Mouse (Mus musculus): ENCODE measurements around the gene Hmg20a.
"Not testable (repeated sequence)": the region's sequence is repeated elsewhere in the genome, so short reads cannot be mapped to it uniquely, and the experiment has no call there.

The Hmg20a gene

DNA sequence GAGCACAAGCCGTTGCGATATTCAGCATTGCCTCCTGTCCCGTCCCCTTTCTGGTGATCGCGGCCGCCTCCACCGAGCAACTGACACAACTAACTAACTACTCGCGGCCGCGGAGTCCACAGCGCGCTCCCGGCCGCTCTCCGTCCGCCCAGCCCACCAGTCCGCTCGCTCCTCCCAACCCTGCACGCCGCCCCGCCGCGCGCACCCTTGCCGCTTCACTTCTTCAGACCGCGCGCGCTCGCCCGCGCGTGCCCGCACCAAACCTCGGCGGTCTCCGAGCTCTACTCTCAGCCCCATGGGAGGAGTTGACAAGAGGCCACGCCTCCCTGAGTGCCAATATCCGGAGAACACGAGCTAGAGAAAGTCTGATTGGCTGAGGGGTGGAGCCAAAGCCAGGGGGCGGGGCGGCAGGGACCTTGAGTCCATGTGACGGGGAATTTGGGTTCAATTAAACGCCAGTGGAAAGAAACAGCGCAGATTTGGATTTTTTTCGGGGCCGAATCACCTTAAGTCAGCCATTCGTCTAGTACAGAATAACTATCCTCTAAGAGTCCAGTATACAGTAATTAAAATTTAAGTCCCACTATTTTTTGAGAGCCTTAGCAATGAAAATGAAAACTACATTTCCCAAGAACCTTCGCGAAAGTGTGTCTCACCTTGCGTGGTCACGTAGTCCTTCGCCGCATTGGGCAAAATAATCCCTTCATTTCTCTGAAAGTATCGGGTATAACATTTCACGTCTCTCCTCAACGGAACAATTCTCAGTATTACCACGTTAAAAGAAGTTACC, at the start of gene Hmg20a, which contains the start of gene Peak1:
Gene Hmg20a, plus strand, starts transcription at position 662 of the 790 bp plus-strand sequence.
Gene Peak1, minus strand, starts transcription at position 120 of the 790 bp plus-strand sequence.
- peak; percentile 100 for DNase-seq (ENCODE audit: low read depth, low spot score)

DNA sequence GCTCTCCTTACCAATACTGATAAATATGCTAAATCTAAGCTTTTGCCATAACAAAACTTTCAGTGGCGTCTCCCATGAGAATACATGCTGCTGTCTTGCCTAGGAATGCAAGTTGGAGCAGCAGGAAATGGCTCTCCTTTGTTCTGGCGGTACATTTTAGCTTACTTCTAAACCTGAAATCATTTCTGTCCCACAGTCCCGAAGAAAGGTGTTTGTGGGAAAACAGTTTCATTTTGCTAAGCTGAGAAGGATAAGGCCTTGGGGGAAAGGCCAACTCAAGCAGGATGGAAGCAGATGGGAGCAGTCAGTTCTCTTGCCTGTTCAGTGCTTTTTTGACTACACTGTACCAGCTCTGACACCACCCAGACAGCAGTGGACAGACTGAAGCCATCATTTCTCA, 49.6 kb upstream of the Hmg20a start:
- peak; percentile 38 for DNase-seq (ENCODE audit: low read depth, low spot score)

DNA sequence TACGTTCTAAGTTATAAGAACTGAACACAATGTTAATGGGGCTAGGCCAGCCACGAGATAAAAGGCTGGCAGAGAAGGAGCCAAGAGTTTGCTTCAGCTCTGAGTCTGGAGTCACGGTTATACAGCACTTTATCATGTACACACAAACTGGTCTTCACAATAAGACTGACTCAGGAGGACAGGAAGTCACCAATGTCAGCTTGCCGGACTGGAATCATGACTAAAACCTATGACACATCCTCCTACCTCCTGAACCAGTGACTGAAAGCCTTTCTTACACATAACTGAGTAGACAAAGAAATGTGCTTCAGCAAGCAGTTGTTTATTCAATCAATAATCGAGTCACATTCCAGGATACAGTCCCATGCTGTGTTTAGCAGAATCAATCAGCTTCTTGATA, 47.7 kb upstream of the Hmg20a start:
- DNase-seq (ENCODE audit: low read depth, low spot score), result peak; percentile 13

DNA sequence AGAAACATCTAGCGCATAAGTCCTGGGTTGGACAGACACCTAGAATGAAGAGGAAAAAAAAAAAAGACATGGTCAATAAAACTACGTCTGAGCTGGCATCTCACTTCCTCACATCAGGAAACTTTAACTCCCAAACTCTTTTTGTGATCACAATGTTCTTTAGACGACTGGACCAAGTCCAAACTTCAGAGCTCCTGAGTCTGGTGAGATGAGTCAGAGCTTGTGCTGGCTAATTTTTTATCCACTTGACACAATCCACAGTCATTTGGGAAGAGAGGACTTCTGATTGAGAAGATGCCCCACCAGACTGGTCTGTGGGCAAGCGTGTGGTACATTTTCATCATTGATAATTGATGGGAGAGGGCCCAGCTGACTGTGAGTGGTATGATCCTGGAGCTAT, 44.0 kb upstream of the Hmg20a start:
- peak; percentile 89 for DNase-seq (ENCODE audit: low read depth, low spot score)

DNA sequence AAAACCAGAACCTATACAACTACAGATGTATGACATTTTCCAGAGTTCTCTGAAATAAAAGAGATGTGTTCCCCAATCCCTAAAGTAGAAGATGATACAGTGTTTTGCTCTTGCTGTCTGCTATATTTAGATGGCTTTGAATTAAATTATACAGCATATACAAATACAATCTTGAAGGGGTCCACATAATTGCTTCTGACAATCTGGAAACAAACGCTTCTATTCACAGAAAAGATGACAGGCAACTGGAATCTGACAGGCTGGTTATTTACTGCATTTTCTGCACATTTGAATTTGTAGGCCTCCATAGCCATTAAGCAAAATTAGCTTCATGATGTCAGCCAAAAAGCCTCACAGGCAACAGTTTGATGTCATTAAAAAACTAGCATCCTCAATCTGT, 35.6 kb upstream of the Hmg20a start:
- peak; percentile 27 for DNase-seq (ENCODE audit: low read depth, low spot score)

DNA sequence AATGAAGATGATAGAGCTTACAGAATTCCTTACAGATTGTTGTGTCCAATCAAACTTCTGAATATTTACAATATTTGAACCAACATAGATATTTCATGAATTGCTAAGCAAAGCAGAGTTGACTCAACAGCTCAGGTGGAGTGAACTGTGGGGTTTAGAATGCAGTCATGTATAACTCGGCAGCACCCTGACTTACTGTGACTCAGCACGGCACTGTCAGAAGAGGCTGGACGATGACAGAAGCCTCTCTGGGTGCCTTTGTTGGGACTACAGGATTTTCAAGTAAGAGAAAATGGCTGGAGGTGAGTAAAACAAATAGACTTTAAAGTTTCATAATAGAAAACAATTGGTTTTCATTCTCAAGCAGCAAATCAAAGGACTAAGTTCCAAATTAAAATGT, 25.6 kb upstream of the Hmg20a start:
- DNase-seq (ENCODE audit: low read depth, low spot score), result no peak

DNA sequence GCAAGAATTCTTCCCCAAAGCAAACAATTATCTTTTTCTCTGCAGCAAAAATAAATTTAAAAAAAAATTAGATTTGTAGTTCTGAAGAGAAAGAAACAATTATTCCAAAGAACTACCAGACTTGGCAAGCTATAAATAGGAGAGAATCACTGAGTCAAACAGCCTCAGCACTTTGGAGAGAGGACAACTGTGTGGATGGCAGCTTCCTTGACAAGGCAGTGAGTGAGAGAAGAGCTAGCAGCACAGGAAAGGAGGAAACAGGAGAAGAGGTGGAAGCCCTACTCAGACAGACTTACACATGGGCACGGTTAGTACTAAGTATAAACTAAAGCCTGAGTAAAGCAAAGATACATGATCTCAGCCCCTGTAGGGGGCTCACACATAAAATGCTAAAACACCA, 22.1 kb upstream of the Hmg20a start:
- DNase-seq (ENCODE audit: low read depth, low spot score), result peak; percentile 78

DNA sequence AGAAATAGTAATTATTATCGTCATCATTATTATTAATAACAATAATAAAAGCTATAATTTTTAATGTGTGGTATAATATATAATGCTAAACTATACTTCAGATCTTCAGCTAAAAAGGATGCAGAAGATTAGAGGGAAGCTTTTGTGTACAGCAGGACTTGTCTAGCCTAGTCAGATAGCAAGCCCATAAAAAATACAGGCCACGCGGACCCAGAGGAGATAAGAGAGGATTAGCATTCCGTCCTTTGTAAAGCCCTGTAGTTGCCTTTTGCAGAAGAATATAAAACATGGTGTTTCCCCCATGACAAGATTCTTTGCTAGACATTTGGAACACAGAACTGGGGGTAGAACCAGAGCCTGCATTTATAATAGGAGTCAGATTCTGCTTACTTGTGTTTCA, 13.8 kb upstream of the Hmg20a start:
- no peak for DNase-seq (ENCODE audit: low read depth, low spot score)

DNA sequence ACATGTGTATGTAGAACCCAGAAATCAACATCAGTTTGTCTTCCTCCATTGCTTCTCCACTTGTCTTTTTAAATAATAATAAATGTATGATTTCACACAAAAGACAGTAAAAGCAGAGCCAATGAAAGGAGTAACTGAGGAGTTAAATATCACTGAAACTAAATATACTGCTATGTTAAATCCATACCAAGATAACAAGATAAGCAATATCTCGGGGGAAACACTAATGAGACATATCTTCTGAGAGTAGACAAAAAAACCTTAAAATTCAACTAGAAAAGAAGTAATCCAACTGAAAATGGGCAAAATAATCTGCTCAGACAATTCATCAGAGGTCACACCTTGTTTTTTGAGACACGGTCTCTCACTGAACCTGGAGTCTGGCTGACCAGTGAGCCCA, 8.5 kb upstream of the Hmg20a start:
- no peak for DNase-seq (ENCODE audit: low read depth, low spot score)

DNA sequence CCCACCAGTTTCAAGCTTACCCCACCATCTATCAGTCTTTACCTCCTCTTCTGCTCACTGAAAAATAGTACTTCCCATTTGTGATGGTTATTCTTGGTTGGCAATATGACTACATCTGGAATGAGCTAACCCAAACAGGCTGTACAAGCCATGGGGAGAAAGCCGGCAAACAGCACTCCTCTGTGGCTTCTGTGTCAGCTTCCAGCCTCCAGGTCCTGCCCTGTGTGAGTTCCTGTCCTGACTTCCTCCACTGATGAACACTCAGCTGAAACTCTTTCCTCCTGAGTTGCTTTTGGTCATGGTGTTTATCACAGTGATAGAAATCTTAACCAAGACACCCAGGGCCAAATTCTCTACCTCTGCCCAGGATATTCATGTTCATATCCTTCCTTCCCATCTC, 5.7 kb upstream of the Hmg20a start:
- no peak for DNase-seq (ENCODE audit: low read depth, low spot score)

DNA sequence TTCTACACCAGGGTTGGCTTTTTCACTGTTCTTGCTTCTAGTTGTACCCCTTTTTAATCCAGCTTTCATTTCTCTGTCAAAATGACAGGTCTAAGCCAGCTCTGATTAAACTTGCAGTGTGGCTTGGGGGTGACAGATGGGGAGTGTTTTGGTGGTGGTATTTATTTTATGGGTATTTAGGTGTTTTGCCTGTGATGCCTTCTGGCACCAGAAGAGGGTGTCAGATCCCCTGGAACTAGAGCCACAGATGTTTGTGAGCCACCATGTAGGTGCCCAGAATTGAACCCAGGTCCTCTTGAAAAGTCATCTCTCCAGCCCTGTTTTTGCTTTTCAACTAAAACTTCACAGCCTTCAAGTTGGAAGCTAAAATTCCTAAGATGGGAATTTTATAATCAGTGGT, 4.1 kb upstream of the Hmg20a start:
- no peak for DNase-seq (ENCODE audit: low read depth, low spot score)

DNA sequence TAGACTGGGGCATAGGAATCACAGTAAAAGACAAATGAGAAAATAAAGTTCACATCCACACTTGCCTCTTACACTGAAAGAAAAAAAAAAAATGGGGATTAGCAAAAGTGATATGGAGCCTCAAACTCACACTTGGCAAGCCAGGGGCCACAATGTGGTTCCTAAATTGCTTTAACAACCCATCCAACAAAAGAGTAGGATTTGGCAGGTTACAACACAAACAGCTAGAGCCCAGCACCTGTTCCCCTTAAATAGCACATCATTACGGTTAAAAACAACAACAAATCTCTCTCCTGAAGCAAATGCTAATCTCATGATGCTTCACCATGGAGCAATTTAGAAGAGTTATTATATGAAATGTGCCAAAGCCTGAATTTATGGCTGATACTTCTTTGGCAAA, 3.0 kb upstream of the Hmg20a start:
- DNase-seq (ENCODE audit: low read depth, low spot score), result peak; percentile 94

DNA sequence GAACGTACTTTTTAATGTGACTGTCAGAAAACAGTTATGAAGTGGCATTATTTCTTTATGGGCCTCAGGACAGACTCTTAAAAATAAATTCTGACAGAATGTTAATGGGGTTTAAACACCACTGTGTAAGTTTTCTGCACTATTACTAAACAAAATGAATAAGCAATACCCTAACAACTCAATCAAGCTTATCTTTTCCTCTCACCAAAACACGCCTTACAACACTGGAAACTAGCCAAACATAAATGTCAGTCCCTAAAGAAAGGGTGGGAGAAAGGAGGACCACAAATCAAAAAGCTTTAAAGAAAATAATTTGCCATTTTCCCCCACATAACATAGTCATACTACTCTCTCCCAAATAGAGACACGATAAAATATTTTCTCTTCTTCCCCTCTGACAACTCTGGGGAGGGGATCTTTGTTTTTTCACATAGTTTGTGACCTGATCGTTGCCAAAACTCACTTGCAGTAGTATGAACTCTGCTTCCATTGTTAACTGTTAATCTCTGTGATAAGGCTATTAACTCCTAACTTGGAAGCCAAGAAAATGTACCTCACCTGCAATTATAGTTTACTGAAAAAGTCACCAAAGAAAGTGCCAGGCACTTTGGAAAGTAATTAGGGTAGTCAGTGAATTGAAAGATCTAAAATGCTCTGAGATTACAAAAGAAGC, 2.3 kb upstream of the Hmg20a start:
- no peak for DNase-seq (ENCODE audit: low read depth, low spot score)

DNA sequence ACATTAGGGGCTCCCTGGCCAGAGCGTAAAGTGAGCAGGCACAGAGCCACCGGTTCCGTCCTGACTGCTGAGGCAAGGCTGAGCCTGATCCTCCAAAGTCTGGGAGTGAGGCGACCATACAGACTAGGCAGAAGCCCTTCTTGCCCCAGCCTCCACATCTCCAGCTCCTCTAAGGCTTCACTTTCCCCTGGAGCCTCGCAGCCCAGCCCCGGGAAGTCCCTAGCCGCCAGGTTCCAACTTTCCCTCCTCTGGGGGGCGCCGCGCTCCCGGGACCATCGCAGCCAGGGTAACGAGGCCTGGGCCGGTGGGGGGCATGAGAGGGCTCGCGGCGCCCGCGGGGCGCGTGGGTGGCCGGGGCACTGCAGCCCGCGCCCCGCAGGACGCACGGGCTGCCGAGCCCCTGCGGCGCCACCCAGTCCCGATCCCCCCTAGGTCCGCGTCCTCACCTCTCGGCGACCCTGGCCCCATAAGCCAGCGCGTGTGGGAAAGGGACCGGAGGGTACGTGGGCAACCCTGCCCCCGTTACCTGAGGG, 928 bp upstream of the Hmg20a start:
- peak; percentile 79 for DNase-seq (ENCODE audit: low read depth, low spot score)

DNA sequence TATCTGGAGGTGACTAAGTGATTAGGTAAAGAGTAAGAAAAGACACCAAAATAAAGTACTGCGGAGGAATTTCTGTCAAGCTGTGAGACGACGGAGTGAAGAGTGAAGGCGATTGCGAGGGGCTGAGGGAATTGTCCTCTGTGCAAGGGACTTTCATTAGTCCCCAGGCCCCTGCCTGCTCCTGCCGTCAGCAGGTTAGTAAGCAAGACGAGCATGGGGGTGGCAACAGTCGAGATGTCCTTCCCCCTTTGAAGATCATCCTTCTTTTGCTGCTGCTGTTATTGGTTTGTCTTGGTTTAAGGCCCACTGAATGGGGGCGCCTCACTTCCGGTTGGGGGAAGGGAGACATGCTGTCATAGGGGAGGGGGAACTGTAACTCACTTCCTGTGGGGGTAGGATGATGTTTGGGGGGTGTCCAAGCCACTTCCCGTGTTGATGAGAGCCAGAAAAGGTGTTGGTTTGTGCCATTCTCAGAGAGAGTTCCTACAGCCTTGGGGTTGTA, 380 bp downstream of the Hmg20a start:
- peak; percentile 94 for DNase-seq (ENCODE audit: low read depth, low spot score)

DNA sequence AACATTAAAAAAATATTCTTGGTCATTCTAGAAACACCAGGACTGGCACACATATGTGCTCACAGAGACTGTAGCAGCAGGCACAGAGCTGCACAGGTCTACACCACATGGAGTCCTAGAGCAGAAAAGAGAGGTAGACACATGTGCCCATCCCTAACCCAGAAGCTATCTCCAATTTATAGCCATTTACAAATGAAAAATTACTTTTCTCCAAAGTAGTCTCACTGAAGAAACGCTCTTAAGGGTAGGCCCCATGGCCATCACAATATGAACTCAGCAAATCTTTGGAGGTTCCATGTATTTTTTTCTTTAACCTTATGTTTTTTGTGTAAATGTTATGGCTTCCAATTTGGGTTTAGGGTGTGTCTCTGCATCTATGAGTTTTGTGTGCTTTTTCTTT, 1.8 kb downstream of the Hmg20a start:
- DNase-seq (ENCODE audit: low read depth, low spot score), result no peak

DNA sequence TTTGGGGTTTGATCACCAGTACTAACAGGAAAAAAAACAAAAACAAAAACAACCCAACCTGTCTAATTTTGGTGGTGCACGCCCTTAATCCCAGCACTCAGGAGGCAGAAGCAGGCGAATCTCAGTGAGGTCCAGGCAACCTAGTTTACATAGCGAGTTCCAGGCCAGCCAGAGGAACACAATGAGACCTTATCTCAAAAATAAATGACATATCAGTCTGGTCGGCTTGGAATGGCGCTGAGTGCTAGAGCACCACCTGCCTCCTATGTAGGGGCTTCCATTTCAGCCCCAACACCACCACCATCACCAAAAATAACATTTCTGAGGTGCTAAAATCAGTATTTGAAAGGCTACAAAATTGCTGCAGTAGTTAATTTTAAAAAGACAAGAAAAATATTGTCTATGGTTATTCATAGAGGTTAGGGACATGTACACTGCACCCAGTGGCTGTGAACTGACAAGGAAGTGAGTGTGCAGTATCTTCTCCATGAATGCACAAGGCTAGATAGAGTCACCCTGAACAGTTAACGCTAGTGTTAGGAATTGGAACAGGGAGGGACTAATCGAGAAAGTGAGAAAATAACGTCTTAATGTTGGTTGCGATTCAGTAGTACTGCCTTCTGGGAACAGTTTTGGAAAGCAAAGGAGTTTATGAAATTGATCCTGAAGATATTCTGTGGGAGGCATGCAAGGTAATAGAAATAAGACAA, 2.6 kb downstream of the Hmg20a start:
- DNase-seq (ENCODE audit: low read depth, low spot score), result no peak

DNA sequence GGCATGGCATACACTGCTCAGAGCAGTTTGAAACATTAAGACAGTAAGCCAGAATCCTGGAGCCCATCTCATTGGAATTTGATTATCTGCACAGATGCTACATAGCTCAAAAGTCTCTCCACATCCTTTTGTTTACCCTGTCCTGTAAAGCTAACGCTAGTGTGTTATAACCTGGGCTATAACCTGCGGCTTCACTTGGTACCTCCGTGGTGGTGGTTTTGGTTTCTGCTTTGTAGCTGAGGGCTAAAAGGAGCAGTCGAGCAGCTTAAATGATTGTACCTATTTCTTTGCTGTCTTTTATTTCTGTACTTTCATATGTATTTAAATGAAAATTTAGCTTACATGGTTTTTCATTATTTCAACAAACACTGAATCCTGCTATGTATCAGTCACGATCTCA, 3.6 kb downstream of the Hmg20a start:
- no peak for DNase-seq (ENCODE audit: low read depth, low spot score)

DNA sequence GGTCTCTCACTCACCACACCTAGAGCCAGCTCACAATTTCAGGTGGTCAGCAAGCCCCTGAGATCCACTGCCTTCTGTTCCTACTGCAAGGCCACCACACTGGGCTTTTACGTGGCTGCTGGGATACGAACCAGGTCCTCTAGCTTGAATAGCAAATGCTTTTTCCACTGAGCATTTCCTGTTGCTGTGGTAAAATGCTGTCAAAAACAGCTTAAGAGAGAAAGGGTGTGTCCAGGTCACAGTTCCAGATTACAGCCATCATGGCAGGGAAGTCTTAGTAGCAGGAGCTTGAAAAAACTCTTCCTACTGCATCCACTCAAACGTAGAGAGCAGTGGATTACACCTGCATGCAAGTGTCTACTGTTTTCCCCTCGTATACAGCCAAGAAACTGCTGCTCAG, 6.5 kb downstream of the Hmg20a start:
- no peak for DNase-seq (ENCODE audit: low read depth, low spot score)

DNA sequence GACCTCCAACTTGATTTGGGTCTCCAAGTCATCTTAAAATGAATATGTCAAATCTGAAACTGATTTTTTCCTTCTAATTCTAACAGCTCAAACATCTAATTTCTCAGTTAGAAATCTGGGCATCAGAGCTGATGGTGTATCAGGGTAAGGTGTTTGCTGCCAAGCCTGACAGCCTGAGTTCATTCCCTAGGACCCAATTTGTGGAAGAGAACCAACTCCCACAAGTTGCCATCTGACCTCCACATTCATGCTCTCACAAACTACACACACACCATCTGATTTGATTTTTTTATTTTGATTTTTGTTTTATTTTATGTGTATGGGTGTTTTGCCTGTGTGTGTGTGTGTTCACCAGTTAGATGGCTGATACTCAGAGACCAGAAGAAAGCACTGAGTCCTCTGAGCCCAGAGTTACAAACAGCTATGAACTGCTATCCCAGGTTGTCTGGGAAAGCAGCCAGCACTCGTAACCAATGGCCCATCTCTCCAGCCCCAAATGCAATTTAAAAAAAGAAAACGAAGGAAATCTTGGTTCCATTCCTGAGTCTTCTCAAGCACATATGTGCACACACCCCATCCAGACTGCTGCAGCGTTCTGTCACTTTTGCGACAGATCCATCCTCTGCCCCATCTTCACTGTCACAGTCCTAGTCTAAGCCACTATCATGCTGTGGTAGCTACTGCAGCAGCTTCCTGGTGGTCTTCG, 17.6 kb downstream of the Hmg20a start:
- DNase-seq (ENCODE audit: low read depth, low spot score), result peak; percentile 81

DNA sequence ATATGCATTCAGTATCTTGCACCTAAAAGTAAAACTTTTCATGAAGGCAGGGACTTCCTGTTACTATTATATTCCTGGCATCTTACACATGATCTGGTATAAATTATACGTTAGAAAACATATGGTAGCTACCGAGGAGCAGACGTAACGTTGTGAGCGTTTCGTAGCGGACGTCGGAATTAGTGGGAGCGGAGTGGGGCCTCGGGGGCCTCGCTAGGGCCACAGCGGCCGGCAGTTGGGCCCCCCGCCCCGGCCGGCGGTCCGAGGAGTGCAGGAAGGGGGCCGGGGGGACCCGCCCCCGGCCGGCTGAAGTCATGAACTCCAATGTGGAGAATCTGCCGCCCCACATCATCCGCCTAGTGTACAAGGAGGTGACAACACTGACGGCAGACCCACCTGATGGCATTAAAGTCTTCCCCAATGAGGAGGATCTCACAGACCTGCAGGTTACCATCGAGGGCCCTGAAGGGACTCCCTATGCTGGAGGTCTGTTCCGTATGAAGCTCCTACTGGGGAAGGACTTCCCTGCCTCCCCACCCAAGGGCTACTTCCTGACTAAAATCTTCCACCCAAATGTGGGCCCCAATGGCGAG, 19.0 kb downstream of the Hmg20a start:
- DNase-seq (ENCODE audit: low read depth, low spot score), result not testable (repeated sequence)

Data from brain, adult 2 months (tissue).